Mouse (Mus musculus): ENCODE measurements around the gene Rere. TPM values are rescaled to one million over a fixed set of nuclear protein-coding genes. Genes with fewer than 3 reads are reported as not detected.

The Rere gene
- polyA plus RNA-seq, 2 experiments from 2014 or later = 24.7 to 28.4 TPM

DNA sequence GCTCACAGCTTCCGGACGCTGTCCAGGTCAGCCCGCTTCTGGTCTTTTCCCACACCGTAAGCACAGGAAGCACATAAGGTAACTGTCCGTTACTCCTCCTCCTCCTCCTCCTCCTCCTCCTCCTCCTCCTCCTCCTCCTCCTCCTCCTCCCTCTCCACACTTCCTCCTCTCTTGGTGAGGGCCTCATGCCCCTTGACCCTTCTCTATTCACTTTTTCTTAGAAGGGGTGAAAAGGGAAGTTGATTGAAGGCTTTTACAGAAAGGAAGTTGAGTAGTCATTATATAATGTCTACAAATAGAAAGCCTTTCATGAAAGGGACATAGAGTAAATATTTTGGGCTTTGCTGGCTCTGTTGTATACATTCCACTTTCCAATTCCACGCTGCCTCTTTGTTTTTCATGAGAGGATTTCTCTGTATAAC lies 68.2 kb downstream of the Rere start:
- no peak for ATAC-seq

DNA sequence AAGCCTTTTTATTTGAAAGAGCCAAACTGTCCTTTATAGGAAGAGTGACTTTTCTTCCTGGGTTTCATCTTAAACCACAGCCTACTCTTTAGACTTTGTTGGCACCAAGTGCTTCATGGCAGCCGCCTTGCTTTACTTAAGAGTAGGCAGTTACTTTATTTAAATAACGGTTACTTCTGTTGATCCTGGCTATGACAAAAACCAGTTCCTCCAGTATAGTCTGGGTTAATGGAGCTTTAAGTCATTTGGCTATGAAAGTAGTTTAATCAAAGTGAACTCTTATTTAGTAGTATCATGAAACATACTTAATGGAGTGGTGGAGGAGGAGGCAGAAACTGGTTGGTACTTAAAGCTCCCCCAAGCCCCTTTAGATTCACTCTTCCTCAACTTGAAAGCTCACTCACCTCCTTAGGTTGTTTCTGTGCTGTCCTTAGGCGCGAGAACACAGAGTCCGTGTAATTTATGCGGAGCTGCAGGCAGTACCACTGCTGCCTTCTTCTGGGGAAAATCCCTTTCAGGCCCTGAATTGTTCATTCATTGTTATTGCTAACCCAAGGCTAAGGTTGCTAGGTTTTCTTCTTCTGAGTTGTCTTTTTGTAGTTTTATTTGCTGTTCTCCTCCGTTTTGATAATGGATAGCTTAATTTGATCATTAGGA lies 70.1 kb downstream of the Rere start:
- ATAC-seq = peak; percentile 88

DNA sequence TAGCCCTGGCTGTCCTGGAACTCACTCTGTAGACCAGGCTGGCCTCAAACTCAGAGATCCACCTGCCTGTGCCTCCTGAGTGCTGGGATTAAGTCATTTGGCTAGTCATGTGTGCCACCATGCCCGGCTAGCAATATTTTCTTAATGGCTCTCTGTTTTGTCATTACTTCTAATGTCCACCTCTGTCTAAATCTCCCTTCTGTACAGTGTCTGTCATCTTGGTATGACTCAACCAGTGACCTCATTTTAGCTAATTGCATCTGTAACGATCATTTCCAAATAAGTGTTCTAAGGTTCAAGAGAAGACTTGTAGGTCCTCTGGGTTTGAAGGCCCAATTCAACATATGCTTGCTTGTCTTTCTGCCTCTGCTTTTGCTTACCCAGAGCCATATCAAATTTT lies 71.3 kb downstream of the Rere start:
- ATAC-seq = no peak

DNA sequence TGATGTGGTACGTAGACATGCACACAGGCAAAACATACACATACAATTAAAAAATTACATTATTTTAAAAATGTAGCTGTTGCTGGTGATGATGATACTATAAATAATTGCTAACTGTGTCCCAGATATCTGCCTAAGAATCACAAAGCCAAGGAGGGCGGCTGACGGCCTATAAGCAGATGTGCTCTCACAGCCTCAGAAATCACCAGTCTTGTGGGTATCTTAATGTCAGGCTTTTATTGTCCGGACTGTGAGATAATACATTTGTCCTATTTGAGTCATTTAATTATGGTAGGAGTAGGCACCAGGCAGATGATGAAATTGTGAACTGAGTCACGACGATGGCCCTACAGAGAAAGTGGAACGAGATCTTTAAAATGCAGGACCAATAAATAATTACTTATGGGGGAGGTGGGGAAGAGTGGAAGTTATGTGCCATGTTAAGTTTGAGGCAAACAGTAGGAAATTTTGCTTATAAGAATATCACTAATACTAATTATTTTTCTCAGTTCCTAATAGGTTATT lies 72.0 kb downstream of the Rere start:
- ATAC-seq = no peak

DNA sequence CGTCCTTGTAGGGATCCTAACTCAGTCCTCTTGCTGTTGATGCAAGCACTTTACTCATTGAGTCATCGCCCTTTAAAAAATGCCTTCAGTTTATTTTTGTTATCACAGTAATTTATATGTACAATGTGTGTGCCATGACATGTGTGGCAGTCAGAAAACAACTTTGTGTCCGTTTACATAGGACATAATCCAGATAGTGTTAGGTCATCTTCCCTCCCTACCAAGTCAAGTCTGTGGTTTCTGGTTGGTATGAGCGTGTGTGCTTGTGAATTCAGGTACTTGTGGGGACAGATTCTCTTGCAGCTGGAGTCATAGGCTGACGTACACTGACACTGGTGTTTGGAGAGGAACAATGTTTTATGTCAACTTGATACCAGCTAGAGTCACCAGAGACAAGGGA lies 74.4 kb downstream of the Rere start:
- ATAC-seq = no peak

DNA sequence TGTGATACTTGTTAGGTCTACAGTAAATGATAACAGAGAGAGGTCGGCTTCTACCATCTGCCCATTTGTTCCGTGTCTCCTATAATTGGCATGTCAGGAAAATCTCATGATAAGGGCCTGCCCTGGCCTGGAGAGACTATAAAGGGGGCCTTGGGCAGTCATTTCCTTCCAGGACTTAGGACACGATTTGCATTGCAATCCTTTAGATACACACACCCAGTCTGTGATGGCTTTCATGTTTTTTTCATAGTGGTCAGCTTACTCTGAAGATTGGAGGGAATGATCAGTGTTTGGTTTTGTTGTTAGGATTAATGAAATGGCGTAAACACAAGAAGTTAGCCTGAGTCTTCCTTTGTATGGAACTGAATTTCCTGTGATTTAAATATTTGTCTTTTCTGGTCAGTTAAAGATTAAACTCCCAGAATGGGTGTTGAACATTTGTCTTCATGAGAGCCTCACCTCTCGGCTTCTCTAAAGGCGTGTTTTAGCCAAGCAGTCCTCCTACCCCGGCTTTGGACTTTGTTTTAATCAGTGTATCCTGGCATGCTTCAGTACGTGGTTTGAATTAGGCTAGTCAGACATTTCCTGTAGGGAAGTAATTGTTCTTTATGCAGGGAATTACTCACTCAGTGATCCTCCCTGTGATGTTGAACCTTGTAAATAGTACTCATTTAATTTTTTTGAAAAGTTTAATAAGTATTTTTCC lies 80.7 kb downstream of the Rere start:
- no peak for ATAC-seq

DNA sequence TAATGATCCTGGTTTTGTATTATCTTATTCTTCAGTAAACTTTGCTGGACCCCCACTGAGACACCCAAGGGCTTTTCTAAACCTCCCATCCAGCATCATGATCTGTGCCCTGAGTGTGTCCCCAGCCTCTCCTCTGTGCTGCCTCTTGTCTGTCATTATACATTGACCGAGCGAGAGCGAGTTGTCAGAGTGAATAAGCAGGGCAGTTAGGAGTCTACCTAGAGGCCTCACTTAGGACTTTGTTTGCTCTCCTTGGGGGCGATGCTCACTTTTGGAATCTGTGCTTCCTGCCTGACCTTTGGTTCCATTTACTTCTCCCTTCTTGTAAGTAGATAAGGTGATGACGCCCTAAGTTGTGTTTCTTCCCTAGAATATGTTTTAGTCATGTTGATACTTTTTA lies 81.4 kb downstream of the Rere start:
- no peak for ATAC-seq

DNA sequence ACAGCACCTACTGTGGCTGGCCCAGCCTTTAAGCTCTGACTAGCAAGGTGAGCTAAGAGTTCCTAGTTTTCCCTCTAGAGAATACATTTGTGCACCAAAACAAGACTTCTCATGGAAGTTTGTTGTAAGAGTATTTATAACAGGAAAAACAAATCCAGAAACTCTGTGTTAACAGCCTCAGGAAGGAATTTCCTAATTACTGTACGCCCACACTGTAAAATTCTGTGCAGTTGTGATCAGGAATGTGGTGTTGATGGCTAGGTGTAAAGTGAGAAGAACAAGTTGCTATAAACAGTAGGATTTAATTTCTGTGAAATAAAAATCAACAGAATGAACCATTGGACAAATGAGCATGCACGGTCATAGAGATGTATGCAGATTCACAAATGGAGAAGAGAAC lies 83.3 kb downstream of the Rere start:
- no peak for ATAC-seq

DNA sequence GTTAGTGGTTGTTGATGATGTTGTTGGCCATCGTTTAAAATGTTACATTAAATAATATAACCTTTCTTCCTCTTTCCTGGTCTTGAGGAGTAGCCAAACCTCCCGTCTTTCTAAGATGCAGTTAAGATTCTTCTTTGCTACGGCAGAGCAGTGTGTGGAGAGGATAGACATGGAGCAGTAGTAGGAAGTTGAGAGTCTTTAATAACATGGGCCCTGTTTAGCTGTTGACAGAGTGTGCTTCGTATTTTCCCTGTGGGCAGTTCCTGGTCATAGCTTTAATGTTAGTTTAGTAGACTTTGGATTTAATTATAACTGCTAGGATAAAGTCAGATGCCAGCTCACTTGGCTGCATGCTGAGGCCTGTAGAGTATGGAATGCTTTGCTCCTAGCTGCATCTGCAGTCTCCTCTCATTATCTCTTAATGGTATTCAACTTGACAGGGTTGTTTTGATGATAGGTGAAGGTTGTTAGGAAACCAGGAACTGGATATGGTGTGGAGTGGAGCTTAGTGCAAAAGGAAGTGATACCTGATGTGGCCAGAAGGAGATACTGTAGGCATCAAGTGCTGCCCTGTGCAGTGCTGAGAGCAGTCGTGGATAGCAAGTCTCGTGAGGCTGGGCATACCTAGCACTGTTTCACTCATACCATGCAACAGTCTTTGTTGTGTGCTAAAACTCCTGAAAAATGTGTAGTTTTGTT lies 85.2 kb downstream of the Rere start:
- peak; percentile 94 for ATAC-seq

DNA sequence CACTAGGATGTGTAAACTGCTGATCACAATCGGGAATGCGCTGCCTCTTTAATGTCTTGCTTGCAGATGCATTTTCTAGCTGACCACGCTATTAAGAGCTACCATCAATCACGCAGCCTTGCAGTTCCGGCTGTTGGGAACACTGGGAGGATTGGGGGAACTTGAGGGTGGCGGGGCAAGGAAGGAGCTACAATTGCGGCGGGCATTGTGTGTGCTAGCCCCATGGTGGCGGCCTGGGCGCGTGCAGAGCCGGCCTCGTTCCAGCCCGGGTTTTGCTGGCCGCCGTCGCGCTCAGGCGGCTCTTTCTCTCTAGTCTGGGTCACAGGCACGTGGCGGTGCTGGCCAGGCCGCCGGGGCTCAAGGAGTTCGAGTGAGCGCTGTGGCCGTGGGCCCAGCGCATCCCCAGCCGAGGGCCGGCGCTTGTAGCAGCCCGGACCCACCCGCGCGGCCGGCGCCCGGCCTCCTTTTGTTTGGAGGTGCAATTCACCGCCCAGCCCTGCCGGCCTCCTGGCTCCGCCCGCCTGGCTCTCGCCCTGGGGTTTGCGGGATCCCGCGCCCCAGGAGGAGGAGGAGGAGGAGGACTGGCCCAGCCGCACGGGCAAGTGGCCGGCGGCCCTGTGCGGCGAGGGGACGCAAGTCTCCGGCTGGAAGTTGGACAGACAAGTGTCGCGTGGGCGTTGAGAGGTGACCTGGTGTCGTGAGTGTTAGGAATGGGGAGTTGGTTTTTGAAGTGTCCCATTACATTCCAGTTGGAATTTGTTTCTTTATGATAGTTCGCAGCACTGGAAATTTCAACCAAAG lies 90.3 kb downstream of the Rere start:
- peak; percentile 67 for ATAC-seq

DNA sequence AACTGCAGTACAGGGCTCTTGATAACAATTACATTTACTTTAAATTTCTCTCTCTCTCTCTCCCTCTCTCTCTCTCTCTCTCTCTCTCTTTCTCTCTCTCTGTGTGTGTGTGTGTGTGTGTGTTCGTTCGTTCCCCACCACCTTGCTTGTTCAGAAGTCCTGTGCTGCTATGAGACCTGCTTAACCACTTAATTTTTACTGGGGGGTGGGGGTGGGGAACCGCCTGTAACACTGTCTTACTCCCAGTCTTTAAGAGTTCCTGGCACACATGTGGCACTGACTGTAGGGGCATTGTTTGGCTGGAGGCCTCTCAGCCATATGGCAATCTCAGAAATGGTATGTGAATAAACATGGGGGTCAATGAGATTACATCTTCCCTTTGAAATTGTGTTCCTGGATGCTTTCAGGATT lies 91.2 kb downstream of the Rere start:
- no peak for ATAC-seq

DNA sequence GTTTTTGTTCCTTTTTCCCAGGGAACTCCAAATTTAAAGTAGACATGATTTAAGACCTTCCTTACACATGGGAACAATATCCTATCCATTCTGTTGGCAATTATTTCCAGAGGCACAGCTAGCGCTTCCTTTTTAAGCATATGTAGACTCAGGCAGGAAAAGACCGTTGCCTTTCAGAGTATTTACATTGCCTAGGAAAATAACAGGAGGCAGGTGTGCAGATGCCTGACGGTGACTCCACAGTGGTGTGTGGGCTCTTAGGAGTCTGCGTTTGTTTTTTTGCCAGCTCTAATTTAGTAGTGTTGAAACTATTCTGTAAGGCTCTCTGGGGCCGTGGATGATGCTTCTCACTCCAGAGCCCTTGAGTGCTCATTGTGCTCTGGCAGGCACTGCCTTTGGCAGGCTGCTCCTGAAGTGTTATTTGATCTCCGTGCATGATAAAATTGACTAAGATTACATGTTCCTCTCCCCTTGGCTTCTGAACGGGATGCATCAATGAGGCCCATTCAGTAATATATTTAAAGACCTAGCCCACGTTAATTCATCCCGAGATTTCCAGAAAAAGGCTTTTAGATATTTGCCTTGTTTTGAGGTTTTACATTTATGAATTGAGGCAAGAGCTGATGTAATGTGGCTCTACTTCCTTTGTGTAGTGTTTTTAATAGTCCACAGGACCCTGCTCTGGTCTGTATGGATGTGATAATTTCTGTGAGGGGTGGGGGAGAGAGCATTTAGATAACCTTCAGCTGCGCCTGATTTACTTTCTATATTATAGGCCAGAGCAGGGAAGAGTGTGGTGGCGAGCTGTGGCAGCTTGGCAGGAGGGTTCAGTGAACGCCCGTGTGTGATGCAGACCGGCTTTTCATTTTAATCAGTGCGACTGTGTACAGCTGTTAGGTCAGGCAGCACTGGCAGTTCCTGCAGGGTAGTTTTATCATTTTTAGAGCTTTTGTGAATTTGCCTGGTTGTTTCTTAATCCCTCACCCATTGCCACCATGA lies 92.0 kb downstream of the Rere start:
- ATAC-seq = no peak

DNA sequence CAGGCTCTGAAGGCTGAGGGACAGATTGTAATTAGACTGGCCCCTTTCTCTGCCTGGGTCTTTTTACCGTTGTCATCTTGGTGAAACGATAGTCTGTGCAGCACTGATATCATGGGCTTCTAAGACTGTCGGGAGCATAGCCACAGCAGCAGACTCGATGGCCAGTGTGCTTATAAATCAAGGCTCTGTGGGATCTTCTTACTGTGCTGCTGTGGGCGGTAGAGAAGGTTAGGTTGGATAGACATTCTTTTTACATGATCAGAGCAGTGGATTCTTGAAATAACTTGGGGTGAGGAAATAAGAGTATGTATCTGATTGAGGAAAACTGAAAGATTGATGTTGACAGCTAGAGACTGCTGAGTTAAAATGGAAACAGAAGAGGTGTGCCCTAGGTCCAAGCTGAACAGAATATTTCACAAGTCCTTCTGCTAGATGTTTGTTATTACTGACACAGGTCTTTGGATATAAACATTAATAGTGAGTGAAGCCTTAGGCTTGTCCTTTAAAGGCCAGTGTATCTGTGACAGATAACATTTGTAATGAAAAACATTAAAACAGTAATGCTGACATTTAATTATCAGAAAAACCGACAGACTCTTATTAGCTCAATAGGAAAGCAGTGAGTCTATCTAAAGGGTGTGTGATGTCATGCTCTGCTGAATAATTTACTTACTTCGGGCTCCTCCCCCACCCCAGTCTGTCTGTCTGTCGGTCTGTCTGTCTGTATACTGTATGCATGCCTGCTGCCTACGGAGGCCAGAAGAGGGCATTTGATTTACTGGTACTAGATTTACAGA lies 93.4 kb downstream of the Rere start:
- no peak for ATAC-seq

DNA sequence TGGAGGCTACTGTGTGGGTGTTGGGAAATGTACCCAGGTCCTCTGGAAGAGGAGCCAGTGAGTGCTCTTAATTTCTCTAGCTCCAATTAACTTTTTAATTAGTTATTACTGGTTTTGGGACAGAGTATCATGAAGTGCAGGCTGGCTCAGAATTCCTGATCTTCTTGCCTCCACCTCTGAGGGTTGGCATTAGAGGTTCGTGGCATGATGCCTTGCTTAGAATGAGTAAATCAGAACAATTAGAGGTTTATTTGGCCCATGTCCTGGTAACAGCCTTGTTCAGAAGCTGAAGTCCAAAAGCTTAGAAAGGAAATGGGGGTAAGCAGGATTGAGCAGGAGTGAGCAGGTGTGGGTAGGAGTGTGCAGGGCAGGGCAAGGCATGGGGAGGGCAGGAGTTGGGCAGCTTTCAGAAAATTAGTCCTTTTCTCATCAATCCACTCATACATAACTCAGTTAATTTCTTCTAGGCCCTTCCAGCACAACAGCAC lies 94.0 kb downstream of the Rere start:
- ATAC-seq = no peak

DNA sequence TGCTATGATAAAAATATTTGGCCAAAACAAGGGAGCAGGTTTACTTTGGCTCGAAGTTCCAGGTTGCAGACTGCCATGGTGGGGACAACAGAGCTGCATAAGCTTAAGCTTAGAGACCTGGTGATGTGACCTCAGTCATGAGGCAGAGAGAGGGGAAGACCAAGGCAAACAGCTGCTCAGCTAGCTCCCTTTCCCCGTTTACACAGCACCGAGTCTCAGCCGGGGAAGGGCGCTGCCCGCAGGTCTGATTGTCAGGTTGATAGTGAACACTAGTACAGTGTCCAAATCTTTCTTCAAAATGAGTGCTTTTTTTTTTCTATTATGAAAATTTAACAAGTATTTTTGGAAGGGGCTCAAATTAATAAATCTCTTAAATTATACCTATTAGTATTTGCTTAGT lies 97.9 kb downstream of the Rere start:
- ATAC-seq = no peak

DNA sequence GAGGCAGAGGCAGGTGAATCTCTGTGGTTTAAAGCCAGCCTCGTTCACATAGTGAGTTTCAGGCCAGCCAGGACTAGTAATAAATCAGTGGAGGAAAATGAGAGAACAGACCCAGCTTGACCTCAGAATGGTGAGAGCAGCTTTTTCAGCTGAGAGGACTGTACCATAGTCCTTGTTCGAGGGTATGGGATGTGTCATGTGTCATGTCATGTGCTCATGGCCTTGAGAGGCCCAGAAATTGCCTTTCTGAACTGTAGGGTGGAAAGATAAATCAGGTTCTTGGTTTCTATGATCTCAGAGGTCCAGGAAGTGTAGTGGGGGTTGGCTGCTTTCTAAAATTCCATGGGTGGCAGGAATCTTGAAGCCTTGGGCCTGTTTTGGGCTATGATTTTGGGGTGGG lies 98.3 kb downstream of the Rere start:
- no peak for ATAC-seq

DNA sequence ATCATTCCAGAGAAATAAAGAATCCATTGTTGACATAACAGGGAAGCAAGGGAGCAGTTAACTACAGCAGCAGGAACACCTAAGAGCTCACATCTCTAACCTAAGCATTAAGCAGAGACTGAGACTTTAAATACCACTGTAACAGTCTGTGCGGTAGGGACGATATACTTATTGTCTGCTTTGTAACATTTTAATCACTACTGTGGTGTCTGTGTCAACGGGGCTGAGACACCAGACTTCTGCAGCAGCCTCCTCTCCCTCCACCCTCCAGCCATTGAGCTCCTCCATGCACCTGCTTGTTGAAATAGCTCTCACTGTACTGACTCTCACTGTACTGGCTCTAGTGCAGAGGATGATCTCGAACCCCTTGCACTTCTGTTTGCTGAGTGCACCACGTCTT lies 98.8 kb downstream of the Rere start:
- ATAC-seq = no peak

DNA sequence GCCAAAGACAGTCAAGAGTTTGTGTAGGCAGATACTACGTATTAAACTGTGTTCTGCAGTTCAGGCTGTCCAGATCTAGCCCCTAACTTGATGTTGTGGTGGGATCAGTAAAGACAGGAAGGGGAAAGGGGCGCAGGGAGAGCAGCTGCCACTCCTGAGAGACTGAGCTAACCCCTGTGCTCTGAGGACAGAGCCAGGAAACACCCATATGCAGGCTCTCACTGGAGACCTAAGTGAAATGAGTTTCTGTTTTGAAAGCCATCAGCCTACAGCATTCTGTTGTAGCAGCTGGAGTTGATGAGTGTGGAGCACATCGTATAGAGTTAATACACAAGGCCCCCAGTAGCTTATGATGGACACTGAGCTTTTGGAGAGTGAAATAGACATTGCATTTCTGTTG lies 101.1 kb downstream of the Rere start:
- peak; percentile 56 for ATAC-seq

DNA sequence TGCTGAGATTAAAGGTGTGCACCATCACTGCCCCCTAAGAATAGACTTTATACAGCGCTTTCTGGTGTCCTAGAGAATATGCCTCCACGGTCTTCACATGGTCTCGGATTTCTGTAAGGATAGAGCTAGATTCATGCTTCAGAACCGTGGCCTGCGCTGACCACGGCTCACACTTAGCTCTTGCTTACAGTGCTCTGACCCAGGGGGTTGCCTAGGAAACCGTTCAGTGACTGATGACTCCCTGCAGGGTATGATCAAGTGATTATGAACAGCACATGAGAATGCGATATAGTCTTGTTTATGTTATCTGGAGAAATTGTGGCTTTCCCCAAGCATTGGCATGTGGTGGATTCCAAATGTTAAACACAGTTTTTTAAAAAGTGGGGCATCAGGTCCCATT lies 103.0 kb downstream of the Rere start:
- no peak for ATAC-seq

DNA sequence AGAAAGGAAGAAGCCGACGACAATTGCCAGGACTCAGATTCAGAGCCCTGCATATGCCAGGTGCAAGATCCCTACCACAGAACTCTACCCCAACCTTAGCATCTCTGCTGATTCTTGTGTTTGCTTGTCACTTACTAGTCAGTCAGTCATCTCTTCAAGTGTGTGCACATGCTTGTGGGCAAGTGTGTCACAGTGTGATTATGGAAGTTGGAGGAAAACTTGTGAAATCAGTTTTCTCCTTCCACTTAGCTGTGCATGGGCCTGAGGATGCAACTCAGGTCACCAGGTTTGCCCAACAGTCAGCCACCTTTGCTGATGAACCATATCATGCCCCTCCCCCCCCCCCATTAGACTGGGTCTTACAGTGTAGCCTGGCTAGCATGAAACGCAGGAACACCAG lies 103.5 kb downstream of the Rere start:
- no peak for ATAC-seq

DNA sequence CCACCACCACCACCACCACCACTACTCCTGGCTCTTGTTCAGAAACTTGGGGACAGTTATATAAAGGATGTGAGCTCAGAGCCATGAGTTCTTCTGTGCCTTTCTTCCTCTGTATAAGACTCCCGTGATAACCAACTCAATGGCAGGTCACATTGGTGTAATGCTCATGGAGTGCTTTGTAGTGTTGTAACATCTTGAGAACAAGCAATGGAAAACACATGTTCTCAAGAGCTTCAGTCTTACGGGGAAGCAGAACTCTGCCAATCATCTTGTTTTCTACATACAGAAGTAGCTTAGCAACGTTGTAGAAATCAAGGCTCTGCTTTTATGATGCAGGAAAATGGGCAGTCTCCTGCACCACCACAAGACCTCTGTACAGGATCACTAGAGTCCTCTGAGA lies 107.1 kb downstream of the Rere start:
- no peak for ATAC-seq

Measured in CD4-positive, CD25-positive, alpha-beta regulatory T cell, adult 4 months (primary cell).